Mouse (Mus musculus) hindbrain, embryonic 15.5 days (tissue): Measurements from ENCODE around the gene Slc9c1. TPM values are rescaled to one million over a fixed set of nuclear protein-coding genes. Genes with fewer than 3 reads are reported as not detected.

ENCODE experiments used
- ATAC-seq: fragments of 200-750 bp; cut with Nextera tagmentation; 2 replicates; pipeline ENCODE4 v1.8.0; 2017; ENCODE audit warnings: low read depth, moderate number of reproducible peaks, moderate TSS enrichment; ENCODE audit not compliant: low FRiP score
- H3K27ac ChIP-seq: fragments of 300-500 bp; sonication (generic); replicated peaks from 2 replicates; pipeline ENCODE4 v1.5.1; 2015; ENCODE audit warnings: mild to moderate bottlenecking, inconsistent platforms
- H3K27me3 ChIP-seq: fragments of 300-500 bp; sonication (generic); 2 replicates; pipeline ENCODE4 v1.6.1; 2015; ENCODE audit warnings: control low read depth, inconsistent platforms
- H3K36me3 ChIP-seq: fragments of 300-500 bp; sonication (generic); 2 replicates; pipeline ENCODE4 v1.6.1; 2015; ENCODE audit warnings: control low read depth, inconsistent platforms
- H3K4me1 ChIP-seq: fragments of 300-500 bp; sonication (generic); replicated peaks from 2 replicates; pipeline ENCODE4 v1.6.1; 2015; ENCODE audit warnings: control low read depth, inconsistent platforms
- H3K4me2 ChIP-seq: fragments of 300-500 bp; sonication (generic); 2 replicates; pipeline ENCODE4 v1.6.1; 2015; ENCODE audit warnings: moderate library complexity, mild to moderate bottlenecking, inconsistent platforms
- H3K4me3 ChIP-seq: fragments of 300-500 bp; sonication (generic); 2 replicates; pipeline ENCODE4 v1.5.1; 2015; ENCODE audit warnings: mild to moderate bottlenecking, inconsistent platforms
- H3K9ac ChIP-seq: fragments of 300-500 bp; sonication (generic); 2 replicates; pipeline ENCODE4 v1.6.1; 2015; ENCODE audit warnings: inconsistent platforms
- H3K9me3 ChIP-seq: fragments of 300-500 bp; sonication (generic); 2 replicates; pipeline ENCODE4 v1.6.1; 2016; ENCODE audit warnings: control low read depth, inconsistent platforms
- WGBS: fragments of 180-500 bp; shearing (Covaris S2); methylation state at CpG from one replicate; pipeline ENCODE4 v1.1.7; 2015; 5-methylcytosine and 5-hydroxymethylcytosine counted together
- polyA plus RNA-seq: library from polyadenylated mRNA; unstranded; fragments of >200 nt; fragmentation: Nextera tagmentation; extraction: Ambion mirVana; gene quantifications from 2 replicates; pipeline ENCODE4 v1.2.1, GENCODE M21; 2015

Gene Slc9c1
- polyA plus RNA-seq, 1 experiment from 2014 or later = not detected

DNA sequence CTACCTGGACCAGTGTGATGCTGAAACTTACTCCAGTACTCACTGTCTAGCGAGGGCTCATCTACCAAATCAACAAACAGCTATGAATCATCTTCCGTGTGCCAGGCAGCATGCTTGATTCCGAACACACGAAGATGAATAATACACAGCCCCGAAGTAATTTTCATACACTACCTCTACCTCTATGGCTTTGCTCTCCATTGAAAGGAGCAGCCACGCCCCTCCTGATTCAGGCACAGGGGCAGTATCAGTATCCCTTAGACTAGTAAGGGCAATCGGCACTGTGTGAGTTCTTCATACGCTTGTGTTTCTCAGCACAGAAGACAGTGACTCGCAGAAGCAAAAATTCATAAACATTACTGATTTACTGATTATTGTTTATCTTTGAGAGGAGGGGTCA lies 119.4 kb downstream of the Slc9c1 start:
- peaks cover 15% of the 10 kb centered on the region; the same call in 1 of the 2 replicates for H3K27me3 ChIP-seq
- H3K36me3 ChIP-seq = no peaks in the 10 kb centered on the region
- ATAC-seq = no peak
- peak overlapping the region; percentile 61 for H3K4me2 ChIP-seq
- H3K9me3 ChIP-seq = no peaks in the 10 kb centered on the region
- 0 out of 2 replicates have a peak, but pooled peaks cover 6% of the 10 kb centered on the region for H3K4me1 ChIP-seq
- H3K4me3 ChIP-seq = no peak overlapping the region
- no peak overlapping the region for H3K9ac ChIP-seq
- WGBS = 58% methylated on average over 9 of the region's 9 CpGs
- H3K27ac ChIP-seq = no peak overlapping the region

Other genes starting within 250 kb of the Slc9c1 start
- gene Cd200, start 126.3 kb upstream of the Slc9c1 start, polyA plus RNA-seq = 340 and 346 TPM in 2 replicates
- not detected in 2 replicates for gene Gm609, start 42.3 kb upstream of the Slc9c1 start, polyA plus RNA-seq
- not detected in 2 replicates for gene Gm17783, start 3.3 kb upstream of the Slc9c1 start, polyA plus RNA-seq
- gene Gcsam, start 75.1 kb downstream of the Slc9c1 start, polyA plus RNA-seq = not detected in 2 replicates
- gene BC016579, start 118.8 kb downstream of the Slc9c1 start, polyA plus RNA-seq = not detected in 2 replicates
- 0.83 and 1.1 TPM in 2 replicates for gene Tmprss7, start 158.3 kb downstream of the Slc9c1 start, polyA plus RNA-seq
- gene Tagln3, start 189.3 kb downstream of the Slc9c1 start, polyA plus RNA-seq = 437 and 453 TPM in 2 replicates
- gene Abhd10, start 207.6 kb downstream of the Slc9c1 start, polyA plus RNA-seq = 40.3 and 44.5 TPM in 2 replicates